Mouse (Mus musculus): ENCODE data around the gene Sirpa.
A peak's percentile ranks its signal among the peaks of the same experiment; 100 is the strongest.

Gene Sirpa

DNA sequence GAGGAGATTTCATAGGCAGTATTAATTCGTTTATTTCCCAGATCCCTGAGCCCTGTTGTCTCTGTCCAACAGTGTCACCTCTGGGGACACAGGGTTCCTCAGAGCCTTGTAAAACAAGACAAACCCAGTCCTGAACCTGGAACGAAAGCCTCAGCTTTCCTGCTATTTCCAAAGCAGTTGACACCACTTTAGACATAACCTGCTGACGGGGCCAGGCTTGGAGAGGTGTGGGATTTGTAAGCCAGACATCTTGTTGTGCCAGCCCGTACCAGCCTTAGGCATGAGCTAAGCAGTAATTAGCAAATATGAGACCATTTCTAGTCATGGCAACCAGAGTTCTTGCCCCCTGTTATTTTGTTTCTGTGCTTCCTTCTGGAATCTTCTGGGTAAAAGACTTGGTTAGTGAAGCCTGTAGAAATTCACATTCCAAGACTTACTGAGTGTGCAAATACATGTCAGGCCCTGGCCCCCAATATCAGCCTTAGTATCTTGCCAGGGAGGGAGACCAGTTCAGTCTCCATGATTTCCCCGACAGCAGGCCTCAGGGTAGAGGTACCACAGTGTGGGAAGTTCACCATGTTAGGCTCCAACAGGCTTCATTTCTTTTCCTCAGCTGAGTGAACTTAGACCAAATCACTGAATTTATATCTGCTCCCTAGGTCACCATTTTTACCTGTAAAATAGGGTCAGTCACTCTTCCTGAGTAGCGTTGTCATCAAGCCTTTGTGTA is 36.0 kb downstream of the Sirpa start:
- Histone ChIP-seq H3K4me1 (replicated peaks; ENCODE audit: low read depth, low read length) (peaks cover 10% of the 10 kb centered on the region), H3K36me3 (ENCODE audit: insufficient read depth, low read length) (no peaks in the 10 kb centered on the region), H3K27me3 (ENCODE audit: insufficient read depth, low read length) (no peaks in the 10 kb centered on the region), H3K9me3 (ENCODE audit: low read length) (no peaks in the 10 kb centered on the region), H3K4me3 (replicated peaks; ENCODE audit: low read length) (no peak overlapping the region)
- TF ChIP-seq NANOG (IDR thresholded peaks at IDR 0.05; ENCODE audit: borderline replicate concordance, low read length), result no peak
- TF ChIP-seq POU5F1 (IDR thresholded peaks at IDR 0.05; ENCODE audit: borderline replicate concordance, low read length), result no peak
- TF ChIP-seq CTCF (conservative IDR thresholded peaks at IDR 0.05; ENCODE audit: low read length), result no peak

DNA sequence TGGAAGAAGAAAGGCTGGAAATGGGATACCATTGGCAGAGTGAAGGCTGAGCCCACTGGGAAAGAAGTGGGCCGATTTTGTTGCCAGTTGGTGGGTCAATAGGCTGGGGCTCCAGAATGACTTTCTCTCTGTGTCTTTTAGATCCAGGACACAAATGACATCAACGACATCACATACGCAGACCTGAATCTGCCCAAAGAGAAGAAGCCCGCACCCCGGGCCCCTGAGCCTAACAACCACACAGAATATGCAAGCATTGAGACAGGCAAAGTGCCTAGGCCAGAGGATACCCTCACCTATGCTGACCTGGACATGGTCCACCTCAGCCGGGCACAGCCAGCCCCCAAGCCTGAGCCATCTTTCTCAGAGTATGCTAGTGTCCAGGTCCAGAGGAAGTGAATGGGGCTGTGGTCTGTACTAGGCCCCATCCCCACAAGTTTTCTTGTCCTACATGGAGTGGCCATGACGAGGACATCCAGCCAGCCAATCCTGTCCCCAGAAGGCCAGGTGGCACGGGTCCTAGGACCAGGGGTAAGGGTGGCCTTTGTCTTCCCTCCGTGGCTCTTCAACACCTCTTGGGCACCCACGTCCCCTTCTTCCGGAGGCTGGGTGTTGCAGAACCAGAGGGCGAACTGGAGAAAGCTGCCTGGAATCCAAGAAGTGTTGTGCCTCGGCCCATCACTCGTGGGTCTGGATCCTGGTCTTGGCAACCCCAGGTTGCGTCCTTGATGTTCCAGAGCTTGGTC is 37.3 kb downstream of the Sirpa start:
- no peak overlapping the region for H3K4me3 ChIP-seq (replicated peaks; ENCODE audit: low read length)
- H3K27me3 ChIP-seq (ENCODE audit: insufficient read depth, low read length), result no peaks in the 10 kb centered on the region
- no peaks in the 10 kb centered on the region for H3K36me3 ChIP-seq (ENCODE audit: insufficient read depth, low read length)
- no peaks in the 10 kb centered on the region for H3K9me3 ChIP-seq (ENCODE audit: low read length)
- no peak for TF ChIP-seq CTCF (conservative IDR thresholded peaks at IDR 0.05; ENCODE audit: low read length)
- TF ChIP-seq POU5F1 (IDR thresholded peaks at IDR 0.05; ENCODE audit: borderline replicate concordance, low read length), result no peak
- TF ChIP-seq NANOG (IDR thresholded peaks at IDR 0.05; ENCODE audit: borderline replicate concordance, low read length), result no peak
- H3K4me1 ChIP-seq (replicated peaks; ENCODE audit: low read depth, low read length), result peaks cover 10% of the 10 kb centered on the region

DNA sequence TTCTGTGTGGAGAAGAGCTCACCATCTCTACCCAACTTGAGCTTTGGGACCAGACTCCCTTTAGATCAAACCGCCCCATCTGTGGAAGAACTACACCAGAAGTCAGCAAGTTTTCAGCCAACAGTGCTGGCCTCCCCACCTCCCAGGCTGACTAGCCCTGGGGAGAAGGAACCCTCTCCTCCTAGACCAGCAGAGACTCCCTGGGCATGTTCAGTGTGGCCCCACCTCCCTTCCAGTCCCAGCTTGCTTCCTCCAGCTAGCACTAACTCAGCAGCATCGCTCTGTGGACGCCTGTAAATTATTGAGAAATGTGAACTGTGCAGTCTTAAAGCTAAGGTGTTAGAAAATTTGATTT is 37.9 kb downstream of the Sirpa start:
- H3K4me1 ChIP-seq (replicated peaks; ENCODE audit: low read depth, low read length), result peaks cover 10% of the 10 kb centered on the region
- H3K4me3 ChIP-seq (replicated peaks; ENCODE audit: low read length), result no peak overlapping the region
- no peaks in the 10 kb centered on the region for H3K9me3 ChIP-seq (ENCODE audit: low read length)
- no peaks in the 10 kb centered on the region for H3K36me3 ChIP-seq (ENCODE audit: insufficient read depth, low read length)
- TF ChIP-seq CTCF (conservative IDR thresholded peaks at IDR 0.05; ENCODE audit: low read length) (no peak), NANOG (IDR thresholded peaks at IDR 0.05; ENCODE audit: borderline replicate concordance, low read length) (no peak), POU5F1 (IDR thresholded peaks at IDR 0.05; ENCODE audit: borderline replicate concordance, low read length) (no peak)
- no peaks in the 10 kb centered on the region for H3K27me3 ChIP-seq (ENCODE audit: insufficient read depth, low read length)

DNA sequence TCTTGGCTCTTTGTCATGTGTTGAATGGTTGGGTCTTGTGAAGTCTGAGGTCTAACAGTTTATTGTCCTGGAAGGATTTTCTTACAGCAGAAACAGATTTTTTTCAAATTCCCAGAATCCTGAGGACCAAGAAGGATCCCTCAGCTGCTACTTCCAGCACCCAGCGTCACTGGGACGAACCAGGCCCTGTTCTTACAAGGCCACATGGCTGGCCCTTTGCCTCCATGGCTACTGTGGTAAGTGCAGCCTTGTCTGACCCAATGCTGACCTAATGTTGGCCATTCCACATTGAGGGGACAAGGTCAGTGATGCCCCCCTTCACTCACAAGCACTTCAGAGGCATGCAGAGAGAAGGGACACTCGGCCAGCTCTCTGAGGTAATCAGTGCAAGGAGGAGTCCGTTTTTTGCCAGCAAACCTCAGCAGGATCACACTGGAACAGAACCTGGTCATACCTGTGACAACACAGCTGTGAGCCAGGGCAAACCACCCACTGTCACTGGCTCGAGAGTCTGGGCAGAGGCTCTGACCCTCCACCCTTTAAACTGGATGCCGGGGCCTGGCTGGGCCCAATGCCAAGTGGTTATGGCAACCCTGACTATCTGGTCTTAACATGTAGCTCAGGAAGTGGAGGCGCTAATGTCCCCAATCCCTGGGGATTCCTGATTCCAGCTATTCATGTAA is 38.5 kb downstream of the Sirpa start:
- no peak overlapping the region for H3K4me3 ChIP-seq (replicated peaks; ENCODE audit: low read length)
- TF ChIP-seq CTCF (conservative IDR thresholded peaks at IDR 0.05; ENCODE audit: low read length) (no peak), POU5F1 (IDR thresholded peaks at IDR 0.05; ENCODE audit: borderline replicate concordance, low read length) (no peak), NANOG (IDR thresholded peaks at IDR 0.05; ENCODE audit: borderline replicate concordance, low read length) (no peak)
- no peaks in the 10 kb centered on the region for H3K9me3 ChIP-seq (ENCODE audit: low read length)
- H3K27me3 ChIP-seq (ENCODE audit: insufficient read depth, low read length), result no peaks in the 10 kb centered on the region
- H3K36me3 ChIP-seq (ENCODE audit: insufficient read depth, low read length), result no peaks in the 10 kb centered on the region
- H3K4me1 ChIP-seq (replicated peaks; ENCODE audit: low read depth, low read length), result peaks cover 10% of the 10 kb centered on the region

DNA sequence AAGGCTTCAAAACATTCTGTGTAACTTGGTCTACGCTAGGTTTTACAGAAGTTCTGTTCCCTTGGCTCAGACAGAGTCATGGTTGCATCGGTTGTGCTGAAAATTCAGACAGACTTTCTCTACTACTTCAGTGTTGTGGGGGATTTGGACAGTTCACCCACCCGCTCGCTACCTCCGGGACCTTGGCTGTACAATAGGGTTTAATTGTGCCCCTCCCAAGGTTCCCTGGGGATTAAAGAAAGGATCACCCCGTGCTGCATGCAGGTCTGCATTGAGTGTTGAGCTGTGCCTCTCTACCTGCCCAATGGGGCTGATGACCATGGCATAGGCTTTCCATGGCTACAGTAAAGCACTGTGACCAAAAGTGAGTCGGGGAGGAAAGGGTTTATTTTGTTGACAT is 39.7 kb downstream of the Sirpa start:
- peaks cover 10% of the 10 kb centered on the region for H3K4me1 ChIP-seq (replicated peaks; ENCODE audit: low read depth, low read length)
- no peaks in the 10 kb centered on the region for H3K36me3 ChIP-seq (ENCODE audit: insufficient read depth, low read length)
- no peak overlapping the region for H3K4me3 ChIP-seq (replicated peaks; ENCODE audit: low read length)
- TF ChIP-seq NANOG (IDR thresholded peaks at IDR 0.05; ENCODE audit: borderline replicate concordance, low read length), result 0 out of 2 replicates have a peak, but pooled peaks have one; percentile 23
- no peak for TF ChIP-seq CTCF (conservative IDR thresholded peaks at IDR 0.05; ENCODE audit: low read length)
- TF ChIP-seq POU5F1 (IDR thresholded peaks at IDR 0.05; ENCODE audit: borderline replicate concordance, low read length), result no peak
- H3K9me3 ChIP-seq (ENCODE audit: low read length), result no peaks in the 10 kb centered on the region
- H3K27me3 ChIP-seq (ENCODE audit: insufficient read depth, low read length), result no peaks in the 10 kb centered on the region

DNA sequence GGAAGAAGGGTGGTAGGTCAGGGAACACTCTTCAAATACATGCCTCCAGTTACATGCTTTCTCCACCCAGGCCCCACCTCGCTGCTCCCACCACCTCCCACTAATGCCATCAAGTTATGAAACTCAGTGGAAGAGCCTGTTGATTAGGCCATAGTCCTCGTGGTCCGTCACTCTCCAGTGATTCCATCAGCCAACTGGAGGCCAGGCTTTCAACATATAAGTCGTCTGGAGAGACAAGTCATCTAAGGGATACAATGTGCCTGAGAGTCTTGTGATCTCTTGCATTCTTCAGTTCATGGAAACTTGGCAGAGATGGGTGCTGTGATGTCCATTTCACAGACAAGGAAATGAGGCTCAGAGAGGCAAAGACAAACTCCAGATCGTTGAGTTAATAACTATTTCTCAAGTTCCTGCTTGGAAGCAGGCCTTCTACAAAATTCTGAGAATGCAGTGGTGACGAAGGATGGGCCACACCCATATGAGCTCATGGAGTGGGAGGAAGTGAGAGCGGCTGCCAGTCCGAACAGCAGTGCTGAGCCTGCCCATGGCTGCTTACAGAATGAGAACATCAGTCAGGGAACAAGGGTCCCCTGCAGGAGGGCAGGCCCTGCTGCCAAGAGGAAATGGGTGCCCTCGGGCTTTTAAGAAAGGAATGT is 40.6 kb downstream of the Sirpa start:
- Histone ChIP-seq H3K36me3 (ENCODE audit: insufficient read depth, low read length) (no peaks in the 10 kb centered on the region), H3K9me3 (ENCODE audit: low read length) (no peaks in the 10 kb centered on the region), H3K27me3 (ENCODE audit: insufficient read depth, low read length) (no peaks in the 10 kb centered on the region), H3K4me3 (replicated peaks; ENCODE audit: low read length) (no peak overlapping the region), H3K4me1 (replicated peaks; ENCODE audit: low read depth, low read length) (peaks cover 10% of the 10 kb centered on the region)
- no peak for TF ChIP-seq CTCF (conservative IDR thresholded peaks at IDR 0.05; ENCODE audit: low read length)

DNA sequence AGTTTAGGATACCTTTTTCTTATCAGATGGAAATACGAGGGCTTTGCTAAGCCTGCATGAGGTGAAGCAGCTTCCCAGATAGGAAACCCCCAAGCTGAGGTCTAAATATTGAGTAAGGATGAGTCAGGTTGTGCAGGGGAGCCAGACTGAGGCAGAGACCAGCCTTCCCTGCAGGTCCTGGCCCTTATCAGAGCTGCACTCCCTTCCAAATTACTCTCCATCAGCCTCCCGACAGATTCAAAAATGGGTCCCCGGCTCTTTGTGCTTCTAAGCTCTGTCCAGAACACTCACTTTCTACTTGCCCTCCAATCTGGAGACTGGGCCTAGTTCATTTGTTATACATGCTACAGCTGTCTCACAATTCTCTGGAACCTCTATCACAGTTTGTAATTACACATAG is 41.3 kb downstream of the Sirpa start:
- Histone ChIP-seq H3K4me3 (replicated peaks; ENCODE audit: low read length) (no peak overlapping the region), H3K4me1 (replicated peaks; ENCODE audit: low read depth, low read length) (peaks cover 10% of the 10 kb centered on the region), H3K27me3 (ENCODE audit: insufficient read depth, low read length) (no peaks in the 10 kb centered on the region), H3K9me3 (ENCODE audit: low read length) (no peaks in the 10 kb centered on the region), H3K36me3 (ENCODE audit: insufficient read depth, low read length) (no peaks in the 10 kb centered on the region)
- no peak for TF ChIP-seq POU5F1 (IDR thresholded peaks at IDR 0.05; ENCODE audit: borderline replicate concordance, low read length)
- no peak for TF ChIP-seq CTCF (conservative IDR thresholded peaks at IDR 0.05; ENCODE audit: low read length)
- no peak for TF ChIP-seq NANOG (IDR thresholded peaks at IDR 0.05; ENCODE audit: borderline replicate concordance, low read length)

DNA sequence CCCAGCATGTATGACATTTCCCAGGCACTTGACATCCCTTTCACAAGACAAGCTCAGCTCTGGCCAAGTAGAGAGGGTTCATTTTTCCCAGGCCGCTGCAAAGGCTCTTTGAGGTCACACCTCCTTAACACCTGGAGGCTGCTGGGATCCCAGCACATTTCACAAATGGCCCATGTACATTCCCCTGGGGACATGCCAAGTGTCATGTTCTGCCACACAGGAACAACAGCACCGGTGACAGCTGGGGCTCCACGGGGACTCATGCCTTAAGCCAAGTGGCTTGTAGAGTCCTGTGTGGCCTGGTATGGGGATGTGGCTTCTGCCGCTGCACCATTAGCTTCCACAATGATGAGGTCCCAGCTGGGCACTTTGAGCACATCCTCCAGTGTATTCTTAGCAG is 60.0 kb downstream of the Sirpa start:
- no peaks in the 10 kb centered on the region for H3K9me3 ChIP-seq (ENCODE audit: low read length)
- no peak overlapping the region for H3K4me3 ChIP-seq (replicated peaks; ENCODE audit: low read length)
- peaks cover 13% of the 10 kb centered on the region for H3K27me3 ChIP-seq (ENCODE audit: insufficient read depth, low read length)
- no peak for TF ChIP-seq CTCF (conservative IDR thresholded peaks at IDR 0.05; ENCODE audit: low read length)
- TF ChIP-seq POU5F1 (IDR thresholded peaks at IDR 0.05; ENCODE audit: borderline replicate concordance, low read length), result no peak
- no peak for TF ChIP-seq NANOG (IDR thresholded peaks at IDR 0.05; ENCODE audit: borderline replicate concordance, low read length)
- no peaks in the 10 kb centered on the region for H3K36me3 ChIP-seq (ENCODE audit: insufficient read depth, low read length)
- H3K4me1 ChIP-seq (replicated peaks; ENCODE audit: low read depth, low read length), result peaks cover 7% of the 10 kb centered on the region; the same call in 1 of the 2 replicates
